Mouse (Mus musculus) liver (tissue): ENCODE data around the gene Galnt10.

ENCODE experiments used
- DNase-seq: peaks from one replicate; pipeline ENCODE4 v3.0.0-alpha.2; 2020; ENCODE audit warnings: mixed read lengths

Galnt10 gene

GRCm38 (mm10) chr11:57692726-57693125, 47.5 kb downstream of the Galnt10 start:
- no peak for DNase-seq

- DNase-seq: no peak
These were observed 49.2 kb downstream of the Galnt10 start for GRCm38 (mm10) chr11:57694486-57694885.

- DNase-seq: no peak
These were observed 51.0 kb downstream of the Galnt10 start for GRCm38 (mm10) chr11:57696207-57696676.

- no peak for DNase-seq
These were observed 51.6 kb downstream of the Galnt10 start for GRCm38 (mm10) chr11:57696807-57697251.

GRCm38 (mm10) chr11:57700114-57700513, 54.9 kb downstream of the Galnt10 start:
- DNase-seq: no peak

- no peak for DNase-seq
These were observed 56.1 kb downstream of the Galnt10 start for GRCm38 (mm10) chr11:57701193-57701925.

- no peak for DNase-seq
These were observed 56.7 kb downstream of the Galnt10 start for GRCm38 (mm10) chr11:57701956-57702355.

GRCm38 (mm10) chr11:57706620-57707019, 61.4 kb downstream of the Galnt10 start:
- no peak for DNase-seq

GRCm38 (mm10) chr11:57707114-57707798, 62.0 kb downstream of the Galnt10 start:
- DNase-seq: peak; percentile 78

GRCm38 (mm10) chr11:57708174-57709154, 63.2 kb downstream of the Galnt10 start:
- DNase-seq: no peak

- DNase-seq: no peak
These were observed 68.7 kb downstream of the Galnt10 start for GRCm38 (mm10) chr11:57713960-57714359.

- no peak for DNase-seq
These were observed 71.5 kb downstream of the Galnt10 start for GRCm38 (mm10) chr11:57716721-57717120.

GRCm38 (mm10) chr11:57717432-57717831, 72.2 kb downstream of the Galnt10 start:
- no peak for DNase-seq

GRCm38 (mm10) chr11:57718081-57718480, 72.8 kb downstream of the Galnt10 start:
- DNase-seq: no peak

- DNase-seq: no peak
These were observed 74.4 kb downstream of the Galnt10 start for GRCm38 (mm10) chr11:57719631-57720030.

- no peak for DNase-seq
These were observed 74.8 kb downstream of the Galnt10 start for GRCm38 (mm10) chr11:57720076-57720475.

- DNase-seq: peak; percentile 25
These were observed 79.7 kb downstream of the Galnt10 start for GRCm38 (mm10) chr11:57724791-57725463.

- no peak for DNase-seq
These were observed 80.7 kb downstream of the Galnt10 start for GRCm38 (mm10) chr11:57725926-57726325.

- peak; percentile 24 for DNase-seq
These were observed 82.2 kb downstream of the Galnt10 start for GRCm38 (mm10) chr11:57727303-57727969.

- DNase-seq: peak; percentile 19
These were observed 87.4 kb downstream of the Galnt10 start for GRCm38 (mm10) chr11:57732410-57733281.
